Mouse (Mus musculus) layer of hippocampus, postnatal 10 days (tissue): ENCODE data around the gene Smim4. TPM values are rescaled to one million over a fixed set of nuclear protein-coding genes. Genes with fewer than 3 reads are reported as not detected.

Experiments
- DNase-seq, 2 experiments: peaks; one replicate each; pipeline ENCODE4 v3.0.0; 2021; ENCODE audit warnings: low spot score in 2 of 2
- total RNA-seq, 2 experiments: library from RNA; stranded (reverse); gene quantifications; 2 replicates each; pipeline ENCODE4 v1.2.3; 2021

Gene Smim4
- total RNA-seq, 2 experiments from 2014 or later = 32.5 to 33.5 TPM

DNA sequence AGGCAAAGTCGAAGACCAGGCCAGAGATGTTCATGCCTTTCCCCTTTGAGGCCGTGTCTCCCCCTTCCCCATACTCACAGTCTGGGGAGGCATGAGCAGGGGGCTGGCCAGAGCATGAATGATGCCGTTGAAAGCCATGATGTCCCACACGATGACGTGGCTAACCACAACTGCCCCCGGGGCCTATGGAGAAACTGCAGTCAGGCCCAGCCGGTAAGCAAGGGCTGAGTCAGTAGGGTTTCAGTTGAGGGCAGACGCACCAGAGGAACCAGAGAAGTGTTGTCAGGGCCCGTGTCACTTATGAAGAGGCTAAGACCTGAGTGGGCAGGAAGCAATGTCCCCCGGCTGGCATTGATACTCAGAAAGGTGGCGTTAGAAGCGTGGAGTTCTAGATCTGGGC, 10.9 kb upstream of the Smim4 start:
- no peak for DNase-seq

DNA sequence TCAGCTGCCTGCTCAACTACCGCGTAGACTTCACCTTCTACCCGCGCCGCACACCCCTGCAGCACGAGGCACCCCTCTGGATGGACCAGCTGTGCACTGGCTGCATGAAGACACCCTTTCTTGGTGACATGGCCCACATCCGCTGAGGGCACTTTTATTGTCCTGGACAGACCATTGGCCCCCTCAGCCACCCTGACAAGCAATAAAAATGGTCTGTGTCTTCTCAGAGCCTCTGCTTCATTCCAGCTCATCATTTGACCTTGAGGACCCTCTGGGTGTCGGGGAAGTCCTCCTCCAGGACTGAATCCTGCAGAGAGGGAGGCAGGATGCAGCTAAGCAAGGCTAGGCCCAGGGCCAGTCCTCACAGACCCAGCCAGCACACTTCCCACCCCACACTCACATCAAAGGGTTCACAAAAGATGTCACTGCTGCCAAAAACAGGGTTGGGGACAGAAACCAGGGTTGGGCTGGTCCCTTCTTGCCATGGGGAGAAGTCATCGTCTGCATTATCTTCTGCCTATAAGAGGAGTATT, 10.2 kb upstream of the Smim4 start:
- DNase-seq = no peak

DNA sequence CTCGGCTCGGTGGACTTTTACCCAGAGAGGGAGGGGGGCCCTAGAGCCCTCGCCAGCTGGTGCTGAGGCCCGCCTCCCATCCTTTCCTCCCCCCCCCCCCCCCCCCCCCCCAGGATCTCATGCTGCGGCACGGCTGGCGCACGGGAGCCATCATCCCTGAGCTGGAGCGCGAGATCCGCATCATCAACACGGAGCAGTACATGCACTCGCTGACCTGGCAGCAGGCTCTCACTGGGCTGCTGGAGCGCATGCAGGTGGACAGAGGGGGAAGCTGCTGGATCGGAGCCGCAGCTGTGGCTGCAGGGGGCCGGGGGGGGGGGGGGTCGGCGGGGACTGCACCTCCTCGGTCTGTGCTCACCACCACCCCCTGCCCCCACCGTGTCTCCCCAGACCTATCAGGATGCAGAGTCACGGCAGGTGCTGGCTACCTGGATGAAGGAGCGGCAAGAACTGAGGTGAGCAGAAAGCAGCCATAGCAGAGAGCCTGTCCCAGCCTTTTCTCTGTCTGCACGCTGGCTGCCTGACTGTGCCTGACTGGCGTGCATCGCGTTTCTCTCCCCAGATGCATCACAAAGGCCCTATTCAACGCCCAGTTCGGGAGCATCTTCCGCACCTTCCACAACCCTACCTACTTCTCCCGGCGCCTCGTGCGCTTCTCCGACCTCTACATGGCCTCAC, 9.6 kb upstream of the Smim4 start:
- DNase-seq = no peak

DNA sequence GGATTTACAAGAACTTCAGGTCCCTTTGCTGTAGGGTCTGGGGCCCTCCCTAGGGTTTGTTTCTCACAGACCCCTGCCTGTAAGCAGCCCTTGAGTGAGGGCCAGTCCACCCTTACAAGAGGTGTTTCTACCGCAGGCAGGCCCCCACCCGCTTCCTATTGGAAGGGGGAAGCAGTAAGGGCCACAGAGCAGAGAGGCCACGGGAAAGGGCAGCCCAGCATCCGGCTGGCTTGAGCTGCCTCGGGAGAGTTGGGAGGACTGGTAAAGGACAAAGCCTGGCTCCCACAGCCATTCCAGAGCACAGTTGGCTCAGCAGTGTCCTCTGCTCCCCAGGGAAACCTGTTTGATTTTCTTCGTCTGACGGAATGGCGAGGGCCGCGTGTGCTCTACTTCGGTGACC, 9.0 kb upstream of the Smim4 start:
- DNase-seq = no peak

DNA sequence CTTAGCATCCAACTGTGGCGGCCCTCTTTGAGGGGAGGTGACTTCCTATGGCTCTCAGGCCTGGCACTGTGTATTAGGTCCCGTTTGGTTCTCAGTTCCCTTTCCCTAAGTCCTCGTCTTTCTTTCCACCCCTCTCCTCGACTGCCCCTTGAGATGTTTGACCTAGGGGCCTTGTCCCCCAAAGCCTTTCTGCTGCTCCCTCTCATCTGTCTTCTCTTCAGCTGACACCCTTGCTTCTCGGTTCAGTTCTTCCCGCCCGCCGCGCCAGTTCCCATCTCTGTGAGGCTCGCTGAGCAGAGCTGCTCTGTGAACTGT, 8.5 kb upstream of the Smim4 start:
- DNase-seq = no peak

DNA sequence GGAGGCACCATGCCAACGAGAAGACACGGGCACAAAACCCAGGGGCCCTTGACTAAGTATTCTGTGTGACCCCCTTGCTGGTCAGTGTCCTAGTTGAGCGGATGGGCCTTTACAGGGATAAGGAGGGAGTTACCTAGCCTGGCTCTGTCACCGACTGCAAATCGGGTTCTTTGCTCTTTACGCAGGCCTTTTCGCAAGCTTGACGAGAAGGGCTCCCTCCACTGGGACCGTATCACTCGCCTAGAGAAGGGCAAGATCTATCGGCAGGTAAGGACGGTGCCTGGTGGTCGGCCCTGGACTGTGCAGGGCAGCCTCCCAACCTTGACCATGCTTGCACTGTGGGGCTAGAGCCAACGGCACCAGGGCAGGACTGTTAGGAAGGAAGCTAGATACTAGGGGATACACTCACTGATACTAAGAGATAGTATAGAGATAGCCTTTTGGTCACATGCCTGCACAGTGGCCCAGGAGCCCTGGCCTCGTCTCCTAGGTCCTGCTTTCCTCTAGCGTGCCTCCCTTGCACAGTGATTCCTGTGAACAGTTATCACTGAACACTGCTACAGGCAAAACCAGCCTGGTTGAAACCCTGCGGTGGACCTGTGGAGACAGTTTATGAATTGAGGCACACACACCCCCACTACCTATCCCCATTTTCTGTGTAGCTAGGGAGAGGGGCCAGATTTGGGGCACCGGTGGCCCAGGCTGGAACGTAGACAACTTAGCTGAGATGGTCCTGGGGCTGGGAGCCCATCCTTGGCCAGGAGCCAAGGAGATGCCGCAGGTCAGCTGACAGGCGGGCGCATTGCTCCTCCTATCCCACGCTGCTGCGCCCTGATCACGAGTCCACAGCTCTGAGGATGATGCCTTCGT, 7.9 kb upstream of the Smim4 start:
- no peak for DNase-seq

DNA sequence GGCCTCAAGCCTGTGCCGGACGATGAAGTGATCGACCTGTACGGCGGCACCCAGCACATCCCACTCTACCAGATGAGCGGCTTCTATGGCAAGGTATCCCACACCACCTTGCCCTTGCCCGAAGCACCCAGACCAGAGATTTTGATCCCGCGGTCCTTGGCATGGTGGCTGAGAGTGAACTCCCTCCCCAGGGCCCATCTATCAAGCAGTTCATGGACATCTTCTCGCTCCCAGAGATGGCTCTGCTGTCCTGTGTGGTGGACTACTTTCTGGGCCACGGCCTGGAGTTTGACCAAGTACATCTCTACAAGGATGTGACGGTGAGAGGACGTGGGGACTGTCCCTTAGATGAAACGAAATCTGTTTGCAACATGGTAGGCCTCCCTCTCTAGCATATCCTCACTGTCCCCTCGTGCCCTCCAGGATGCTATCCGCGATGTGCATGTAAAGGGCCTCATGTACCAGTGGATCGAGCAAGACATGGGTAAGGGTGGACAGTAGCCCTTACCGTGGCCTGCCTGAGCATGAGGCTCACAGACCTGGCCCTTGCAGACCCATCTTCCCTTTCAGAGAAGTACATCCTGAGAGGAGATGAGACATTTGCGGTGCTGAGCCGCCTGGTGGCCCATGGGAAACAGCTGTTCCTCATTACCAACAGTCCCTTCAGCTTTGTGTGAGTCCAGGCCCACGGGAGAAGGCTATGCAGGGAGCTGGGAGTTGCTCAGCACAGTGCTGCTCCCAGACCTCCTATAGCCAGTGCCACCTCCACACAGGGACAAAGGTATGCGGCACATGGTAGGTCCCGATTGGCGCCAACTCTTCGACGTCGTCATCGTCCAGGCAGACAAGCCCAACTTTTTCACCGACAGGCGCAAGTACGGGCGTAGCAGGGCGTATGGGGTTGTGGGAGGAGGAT, 7.0 kb upstream of the Smim4 start:
- no peak for DNase-seq

DNA sequence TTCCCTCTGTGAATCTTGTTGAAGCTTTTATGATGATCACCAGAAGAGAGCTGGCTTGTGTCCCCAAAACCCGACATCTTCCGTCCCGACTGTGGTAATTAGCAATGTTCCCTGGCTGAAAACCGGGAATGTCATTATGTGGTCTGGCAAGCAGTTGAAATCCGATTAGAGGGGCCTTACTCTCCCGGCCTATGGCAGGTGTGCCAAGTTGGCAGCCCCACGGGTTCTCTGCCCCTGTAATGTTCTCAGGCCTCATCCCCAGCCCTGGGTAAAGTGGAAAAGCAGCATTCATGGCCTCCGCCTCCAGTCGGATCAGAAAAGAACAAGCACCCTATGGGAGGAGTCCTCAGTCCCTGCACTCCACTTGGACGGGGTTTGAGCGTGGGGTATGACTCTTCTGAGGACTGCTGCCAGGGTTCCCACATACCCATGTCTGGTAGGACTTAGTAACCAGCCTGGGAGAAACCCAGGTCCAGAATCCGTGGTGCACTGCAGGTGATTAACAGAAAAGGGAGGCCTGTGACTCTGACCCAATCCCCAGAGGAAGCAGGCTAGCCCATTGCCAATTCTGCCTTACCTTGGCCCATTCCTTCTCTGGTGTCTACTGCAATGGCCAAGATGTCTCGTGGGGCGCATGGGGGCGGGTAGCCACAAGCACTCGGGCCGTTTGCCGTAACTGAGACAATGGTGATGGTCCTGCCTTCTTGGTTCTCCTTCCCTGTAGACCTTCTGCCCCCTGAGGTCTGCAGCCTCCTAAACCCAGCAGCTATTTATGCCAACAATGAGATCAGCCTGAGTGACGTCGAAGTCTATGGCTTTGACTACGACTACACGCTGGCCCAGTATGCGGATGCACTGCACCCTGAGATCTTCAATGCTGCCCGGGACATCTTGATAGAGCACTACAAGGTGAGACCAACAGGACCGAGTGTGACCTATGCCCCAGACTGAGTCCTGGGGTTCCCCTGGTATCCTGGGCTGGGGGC, 5.6 kb upstream of the Smim4 start:
- DNase-seq = peak; percentile 57 to 61

DNA sequence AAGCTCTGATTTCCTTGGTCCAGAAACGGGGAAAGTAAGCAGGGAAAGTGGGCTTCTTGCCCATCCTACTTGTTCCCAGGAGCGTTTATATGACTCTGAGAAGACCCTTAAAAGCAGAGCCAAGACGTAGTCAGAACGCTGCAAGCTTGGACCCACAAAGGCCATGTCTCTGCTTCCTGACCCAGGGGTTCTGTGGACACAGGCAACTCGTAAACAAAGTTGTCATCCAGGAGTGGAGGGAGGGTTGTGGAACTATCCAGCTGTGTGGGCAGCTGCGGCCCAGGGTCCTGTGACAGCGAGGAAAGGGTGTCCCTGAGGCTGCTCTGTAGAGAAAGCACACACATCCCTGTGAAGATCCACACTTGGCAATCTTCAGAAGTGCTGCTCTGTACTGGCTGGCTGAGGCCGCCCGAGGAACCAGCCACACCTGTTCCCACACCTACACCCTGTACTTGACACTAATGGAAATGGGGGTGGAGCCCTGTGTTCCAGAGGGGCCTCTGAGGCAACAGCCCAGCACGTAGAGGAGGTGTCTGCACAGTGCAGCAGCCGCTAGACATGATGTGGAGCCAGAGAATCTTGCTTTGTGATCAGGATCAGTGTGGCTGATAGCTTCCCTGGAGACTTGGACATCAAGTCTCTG, 4.4 kb upstream of the Smim4 start:
- DNase-seq = no peak

DNA sequence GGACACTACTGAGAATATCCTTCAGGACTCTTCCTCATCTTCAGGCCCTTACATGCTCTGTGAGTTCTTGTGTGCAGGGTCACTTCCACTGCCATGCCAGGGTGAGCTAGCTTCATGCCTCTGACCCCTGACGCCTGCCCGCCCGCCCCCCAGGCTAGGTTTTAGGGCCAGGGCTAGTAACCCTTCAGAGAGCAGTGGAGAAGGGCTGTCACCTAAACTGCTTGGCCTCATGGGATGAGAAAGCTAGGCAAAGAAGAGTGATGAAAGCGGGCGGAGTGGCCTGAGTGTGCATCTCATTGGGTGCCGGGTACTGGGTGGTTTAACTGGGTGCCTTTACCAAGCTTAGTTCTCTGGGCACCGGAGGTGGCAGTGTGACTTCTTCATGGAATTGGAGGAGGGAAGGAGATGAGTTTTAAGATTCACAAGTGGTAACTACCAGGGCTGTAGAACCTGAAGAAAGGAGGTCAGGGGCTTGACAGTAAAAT, 3.8 kb upstream of the Smim4 start:
- DNase-seq = no peak

DNA sequence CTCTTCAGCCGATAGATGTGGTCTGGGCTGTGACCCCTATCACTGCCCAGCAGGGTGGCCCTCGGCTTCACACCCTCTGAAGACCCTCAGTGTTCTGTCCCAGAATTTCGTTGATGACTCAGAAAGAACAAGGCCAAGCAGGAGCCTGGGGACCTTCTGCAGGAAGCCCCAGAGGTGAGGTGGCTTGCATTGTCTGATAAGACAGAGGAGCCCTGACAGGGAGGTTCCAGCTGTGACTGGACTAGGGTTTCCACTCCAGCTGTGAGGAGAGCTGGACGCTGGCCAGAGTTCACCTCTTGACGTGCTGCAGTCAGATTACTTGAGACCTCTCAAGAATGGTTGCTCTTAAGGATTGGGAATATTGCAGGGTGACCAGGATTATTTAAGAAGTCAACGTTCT, 3.3 kb upstream of the Smim4 start:
- DNase-seq = no peak

DNA sequence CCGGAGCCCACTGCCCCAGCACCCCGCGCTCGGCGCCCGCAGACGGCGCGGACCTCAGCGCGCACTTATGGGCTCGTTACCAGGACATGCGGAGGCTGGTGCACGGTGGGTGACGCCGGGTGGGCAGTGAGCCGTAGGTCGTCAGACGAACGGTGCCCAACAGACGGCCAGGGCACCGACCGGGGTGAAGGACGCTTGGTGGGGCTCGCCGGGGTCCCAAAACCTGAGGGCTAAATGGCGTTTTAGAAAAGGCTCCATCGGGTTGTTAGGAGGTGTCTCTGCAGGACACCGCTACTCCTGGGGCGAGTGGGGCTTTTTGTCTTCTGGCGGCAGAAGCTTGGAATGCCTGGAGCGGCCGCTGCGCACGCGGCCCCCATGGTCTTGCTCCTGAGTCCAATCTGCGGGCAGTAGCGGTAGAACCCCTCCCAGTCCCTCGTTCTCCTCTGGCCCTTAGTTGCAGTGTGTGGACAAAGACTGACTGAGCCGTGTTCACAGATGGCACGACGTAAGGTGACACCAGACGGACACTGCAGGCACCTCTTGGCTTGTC, 2.6 kb upstream of the Smim4 start:
- DNase-seq = no peak

DNA sequence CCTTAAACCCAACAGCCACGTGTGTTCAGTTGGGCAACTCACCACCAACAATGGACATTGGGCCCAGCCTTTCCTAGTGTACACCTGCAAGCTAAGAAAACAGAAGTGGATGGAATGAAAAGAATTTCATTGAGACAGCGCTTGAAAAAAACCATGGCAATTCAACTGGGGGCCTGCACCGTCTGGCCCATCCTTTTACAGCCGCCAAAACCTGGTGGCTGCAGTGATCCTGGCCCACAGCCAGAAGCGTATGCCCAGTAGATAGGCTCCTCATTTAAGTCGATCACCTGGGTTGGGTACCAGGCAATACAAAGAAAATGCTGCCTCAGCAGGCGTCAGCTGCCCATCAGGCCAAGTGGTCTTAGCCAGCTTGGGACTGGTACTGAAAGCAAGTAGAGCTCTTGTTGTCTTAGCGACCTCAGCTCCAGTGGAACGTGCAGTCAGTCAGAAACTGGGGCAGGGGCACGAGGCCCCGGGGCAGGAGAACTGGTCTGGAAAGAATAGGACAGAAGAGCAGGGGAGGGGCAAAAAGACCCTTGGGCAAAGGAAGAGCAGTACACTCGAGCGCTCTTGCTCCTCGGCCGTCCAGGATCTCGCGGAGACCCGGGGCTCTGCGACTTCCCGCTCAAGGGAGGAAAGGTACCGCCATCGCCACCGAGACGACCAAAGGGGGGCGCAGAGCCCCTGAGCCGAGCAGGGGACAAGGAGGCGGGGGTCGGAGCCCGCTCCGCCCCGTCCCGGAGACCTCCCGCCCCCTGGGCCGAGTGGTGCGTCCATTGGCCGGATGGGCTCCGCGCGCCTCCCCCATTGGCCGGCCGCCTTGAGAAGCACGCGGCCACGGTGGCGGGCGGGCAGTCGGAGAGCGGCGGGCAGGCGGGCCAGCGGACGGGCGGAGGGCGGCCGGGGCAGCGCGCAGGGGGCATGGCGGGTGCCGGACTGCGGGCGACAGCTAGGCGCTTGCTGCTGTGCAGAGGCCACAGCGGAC, 1.8 kb upstream of the Smim4 start, which contains the start of gene Nt5dc2:
TSS of gene Nt5dc2 (plus strand) at position 818 of the 985 bp plus-strand sequence.
- DNase-seq = peak; percentile 78 to 88

DNA sequence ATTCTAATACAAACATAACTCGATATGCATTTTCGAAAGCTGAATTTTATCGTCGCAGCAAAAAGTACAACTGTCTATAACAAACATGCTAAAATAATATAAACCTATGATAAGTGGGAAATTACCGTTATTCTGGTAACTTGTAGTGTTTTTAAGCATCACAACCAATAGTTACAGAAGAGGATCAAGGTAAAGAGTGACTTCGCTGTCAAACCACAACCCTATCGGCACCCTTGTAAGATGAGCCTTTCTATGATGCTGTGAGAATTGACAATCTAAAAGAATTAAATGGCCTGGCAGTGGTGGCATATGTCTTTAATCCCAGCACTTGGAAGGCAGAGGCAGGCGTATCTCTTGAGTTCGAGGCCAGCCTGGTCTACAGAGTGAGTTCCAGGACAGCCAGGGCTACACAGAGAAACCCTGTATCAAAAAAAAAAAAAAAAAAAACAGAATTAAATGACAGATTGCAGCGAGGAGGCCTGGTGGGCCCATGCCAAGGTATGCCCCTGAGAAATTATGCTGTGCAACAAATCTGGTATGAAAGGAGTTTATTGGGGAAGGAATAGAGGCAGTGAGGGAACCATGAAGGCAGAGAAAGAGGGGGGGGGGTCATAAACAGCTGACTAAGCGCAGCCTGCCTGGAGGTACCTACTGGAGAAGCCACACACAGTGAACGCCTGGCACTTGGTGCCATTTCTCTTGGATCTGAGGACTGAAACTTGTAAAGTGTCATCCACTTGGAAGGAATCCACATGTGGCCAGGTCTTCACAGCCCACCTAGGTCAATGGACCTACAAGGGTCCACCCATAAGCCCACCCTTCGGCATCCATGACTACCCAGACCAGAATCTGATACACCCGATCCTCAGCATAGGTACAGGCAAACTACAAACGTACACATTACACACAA, 825 bp upstream of the Smim4 start:
- no peak for DNase-seq

DNA sequence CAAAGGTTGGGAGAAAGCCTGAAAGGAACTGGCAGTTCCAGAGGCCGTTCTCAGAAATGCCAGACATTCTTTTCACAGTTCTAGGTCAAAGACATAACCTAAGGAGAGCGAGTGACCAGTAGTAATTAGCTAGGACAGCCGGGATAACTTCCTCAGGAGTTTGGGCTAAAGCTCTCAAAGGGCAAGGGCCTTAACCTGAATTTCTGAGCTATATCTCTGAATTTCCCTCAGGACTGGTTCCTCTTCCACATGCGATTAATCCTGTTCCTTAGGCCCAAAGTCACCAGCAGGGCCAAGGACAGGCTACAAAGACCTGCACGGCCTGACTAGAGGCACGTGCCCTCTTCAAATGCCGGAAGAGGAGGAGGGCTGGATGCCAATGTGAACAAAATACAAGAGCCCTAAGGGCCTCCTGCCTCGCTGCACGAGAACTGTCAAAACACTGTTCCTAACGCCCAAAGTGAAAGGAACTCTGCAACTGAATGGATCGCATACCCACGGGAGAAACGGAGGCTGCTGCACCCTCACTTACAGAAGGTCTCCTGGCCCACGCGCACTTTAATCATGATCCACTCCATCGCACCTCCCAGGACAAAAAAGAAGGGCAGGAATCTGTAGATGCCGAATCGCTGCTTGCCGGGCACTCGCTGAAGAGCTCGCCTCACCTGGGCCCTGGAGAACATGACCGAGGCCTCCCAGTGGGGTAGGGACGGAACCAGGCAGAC, 493 bp downstream of the Smim4 start:
- DNase-seq = peak in 1 of 2 experiments; percentile 51

DNA sequence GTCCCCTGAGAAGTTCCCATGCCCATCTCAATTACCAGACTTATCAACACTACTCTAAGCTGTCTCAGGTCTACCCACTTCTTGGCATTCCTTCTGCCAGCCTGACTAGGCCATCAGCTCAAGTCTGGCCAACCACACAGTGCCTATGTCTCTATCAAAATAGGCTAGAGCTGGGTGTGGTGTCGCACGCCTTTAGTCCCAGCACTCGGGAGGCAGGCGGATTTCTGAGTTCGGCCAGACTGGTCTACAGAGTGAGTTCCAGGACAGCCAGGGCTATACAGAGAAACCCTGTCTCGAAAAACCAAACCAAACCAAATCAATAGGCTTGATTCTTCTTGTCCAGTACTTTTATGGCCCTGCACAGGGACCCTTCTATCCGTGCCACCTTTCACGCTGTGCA, 1.9 kb downstream of the Smim4 start:
- DNase-seq = no peak
